Mouse (Mus musculus): ENCODE data around the gene Mgat4c. TPM values are rescaled to one million over a fixed set of nuclear protein-coding genes. Genes with fewer than 3 reads are reported as not detected.

Mgat4c gene
- polyA plus RNA-seq, 1 experiment from 2014 or later = 0.16 TPM

- H3K27me3 ChIP-seq (ENCODE audit: control insufficient read depth, insufficient read depth, low read length) = no peaks in the 10 kb centered on the region
- whole genome bisulfite sequencing = 90% methylated on average over 3 of the region's 3 CpGs
- H3K27ac ChIP-seq (ENCODE audit: low read length) = no peak overlapping the region
- H3K4me2 ChIP-seq (ENCODE audit: low read depth, low read length) = no peak overlapping the region
- H3K4me1 ChIP-seq (ENCODE audit: control insufficient read depth, insufficient read depth, low read length) = no peaks in the 10 kb centered on the region
- no peak for ATAC-seq (replicated peaks; ENCODE audit: extremely low read depth, insufficient read depth, low FRiP score)
- H3K36me3 ChIP-seq (ENCODE audit: control insufficient read depth, insufficient read depth) = no peaks in the 10 kb centered on the region
- H3K9ac ChIP-seq (ENCODE audit: low read length) = no peak overlapping the region
- no peak overlapping the region for H3K4me3 ChIP-seq (ENCODE audit: low read length)
- H3K9me3 ChIP-seq (replicated peaks; ENCODE audit: control insufficient read depth, low read length) = no peaks in the 10 kb centered on the region
Observed at GRCm38 (mm10) chr10:102056218-102056617, 374.9 kb downstream of the Mgat4c start.

- Histone ChIP-seq H3K9ac (ENCODE audit: low read length) (no peak overlapping the region), H3K27ac (ENCODE audit: low read length) (no peak overlapping the region)
Observed at GRCm38 (mm10) chr10:102056975-102057565, 375.8 kb downstream of the Mgat4c start.

GRCm38 (mm10) chr10:102074541-102075398, 393.5 kb downstream of the Mgat4c start:
- Histone ChIP-seq H3K36me3 (ENCODE audit: control insufficient read depth, insufficient read depth) (no peaks in the 10 kb centered on the region), H3K27me3 (ENCODE audit: control insufficient read depth, insufficient read depth, low read length) (no peaks in the 10 kb centered on the region), H3K4me2 (ENCODE audit: low read depth, low read length) (no peak overlapping the region), H3K27ac (ENCODE audit: low read length) (no peak overlapping the region), H3K4me1 (ENCODE audit: control insufficient read depth, insufficient read depth, low read length) (no peaks in the 10 kb centered on the region), H3K4me3 (ENCODE audit: low read length) (no peak overlapping the region), H3K9ac (ENCODE audit: low read length) (no peak overlapping the region), H3K9me3 (replicated peaks; ENCODE audit: control insufficient read depth, low read length) (no peaks in the 10 kb centered on the region)
- ATAC-seq (replicated peaks; ENCODE audit: extremely low read depth, insufficient read depth, low FRiP score) = no peak

More at GRCm38 (mm10) chr10:102056975-102057565, 375.8 kb downstream of the Mgat4c start:
- Histone ChIP-seq H3K27me3 (ENCODE audit: control insufficient read depth, insufficient read depth, low read length) (no peaks in the 10 kb centered on the region), H3K4me2 (ENCODE audit: low read depth, low read length) (no peak overlapping the region), H3K36me3 (ENCODE audit: control insufficient read depth, insufficient read depth) (no peaks in the 10 kb centered on the region), H3K9me3 (replicated peaks; ENCODE audit: control insufficient read depth, low read length) (no peaks in the 10 kb centered on the region), H3K4me1 (ENCODE audit: control insufficient read depth, insufficient read depth, low read length) (no peaks in the 10 kb centered on the region), H3K4me3 (ENCODE audit: low read length) (no peak overlapping the region)
- no peak for ATAC-seq (replicated peaks; ENCODE audit: extremely low read depth, insufficient read depth, low FRiP score)
- WGBS = 46% methylated on average over 2 of the region's 2 CpGs

- no peak overlapping the region for H3K9ac ChIP-seq (ENCODE audit: low read length)
- no peak for ATAC-seq (replicated peaks; ENCODE audit: extremely low read depth, insufficient read depth, low FRiP score)
- no peaks in the 10 kb centered on the region for H3K4me1 ChIP-seq (ENCODE audit: control insufficient read depth, insufficient read depth, low read length)
- no peaks in the 10 kb centered on the region for H3K27me3 ChIP-seq (ENCODE audit: control insufficient read depth, insufficient read depth, low read length)
- no peak overlapping the region for H3K4me3 ChIP-seq (ENCODE audit: low read length)
- no peak overlapping the region for H3K4me2 ChIP-seq (ENCODE audit: low read depth, low read length)
- no peaks in the 10 kb centered on the region for H3K36me3 ChIP-seq (ENCODE audit: control insufficient read depth, insufficient read depth)
- WGBS = 56% methylated on average over 1 of the region's 1 CpGs
- no peak overlapping the region for H3K27ac ChIP-seq (ENCODE audit: low read length)
- H3K9me3 ChIP-seq (replicated peaks; ENCODE audit: control insufficient read depth, low read length) = no peaks in the 10 kb centered on the region
Observed at GRCm38 (mm10) chr10:102123153-102123552, 441.9 kb downstream of the Mgat4c start.

GRCm38 (mm10) chr10:102127340-102127739, 446.1 kb downstream of the Mgat4c start:
- no peak overlapping the region for H3K4me3 ChIP-seq (ENCODE audit: low read length)
- no peak for ATAC-seq (replicated peaks; ENCODE audit: extremely low read depth, insufficient read depth, low FRiP score)

GRCm38 (mm10) chr10:102154865-102155264, 473.6 kb downstream of the Mgat4c start:
- Histone ChIP-seq H3K4me2 (ENCODE audit: low read depth, low read length) (no peak overlapping the region), H3K9ac (ENCODE audit: low read length) (no peak overlapping the region), H3K9me3 (replicated peaks; ENCODE audit: control insufficient read depth, low read length) (no peaks in the 10 kb centered on the region), H3K4me3 (ENCODE audit: low read length) (no peak overlapping the region), H3K27ac (ENCODE audit: low read length) (no peak overlapping the region), H3K4me1 (ENCODE audit: control insufficient read depth, insufficient read depth, low read length) (no peaks in the 10 kb centered on the region), H3K36me3 (ENCODE audit: control insufficient read depth, insufficient read depth) (no peaks in the 10 kb centered on the region), H3K27me3 (ENCODE audit: control insufficient read depth, insufficient read depth, low read length) (no peaks in the 10 kb centered on the region)
- 71% methylated on average over 5 of the region's 5 CpGs for WGBS
- ATAC-seq (replicated peaks; ENCODE audit: extremely low read depth, insufficient read depth, low FRiP score) = no peak

More at GRCm38 (mm10) chr10:102127340-102127739, 446.1 kb downstream of the Mgat4c start:
- Histone ChIP-seq H3K27me3 (ENCODE audit: control insufficient read depth, insufficient read depth, low read length) (no peaks in the 10 kb centered on the region), H3K27ac (ENCODE audit: low read length) (no peak overlapping the region), H3K4me1 (ENCODE audit: control insufficient read depth, insufficient read depth, low read length) (no peaks in the 10 kb centered on the region), H3K9me3 (replicated peaks; ENCODE audit: control insufficient read depth, low read length) (no peaks in the 10 kb centered on the region), H3K4me2 (ENCODE audit: low read depth, low read length) (no peak overlapping the region), H3K9ac (ENCODE audit: low read length) (no peak overlapping the region), H3K36me3 (ENCODE audit: control insufficient read depth, insufficient read depth) (no peaks in the 10 kb centered on the region)
- WGBS = 65% methylated on average over 4 of the region's 4 CpGs

GRCm38 (mm10) chr10:102155853-102156252, 474.6 kb downstream of the Mgat4c start:
- H3K4me1 ChIP-seq (ENCODE audit: control insufficient read depth, insufficient read depth, low read length) = no peaks in the 10 kb centered on the region
- no peak for ATAC-seq (replicated peaks; ENCODE audit: extremely low read depth, insufficient read depth, low FRiP score)
- H3K4me3 ChIP-seq (ENCODE audit: low read length) = no peak overlapping the region

GRCm38 (mm10) chr10:102158809-102159208, 477.5 kb downstream of the Mgat4c start:
- H3K9ac ChIP-seq (ENCODE audit: low read length) = no peak overlapping the region
- no peak overlapping the region for H3K27ac ChIP-seq (ENCODE audit: low read length)
- WGBS = 36% methylated on average over 12 of the region's 12 CpGs
- H3K4me1 ChIP-seq (ENCODE audit: control insufficient read depth, insufficient read depth, low read length) = no peaks in the 10 kb centered on the region
- H3K4me3 ChIP-seq (ENCODE audit: low read length) = no peak overlapping the region
- H3K9me3 ChIP-seq (replicated peaks; ENCODE audit: control insufficient read depth, low read length) = no peaks in the 10 kb centered on the region
- H3K36me3 ChIP-seq (ENCODE audit: control insufficient read depth, insufficient read depth) = no peaks in the 10 kb centered on the region
- no peaks in the 10 kb centered on the region for H3K27me3 ChIP-seq (ENCODE audit: control insufficient read depth, insufficient read depth, low read length)
- no peak for ATAC-seq (replicated peaks; ENCODE audit: extremely low read depth, insufficient read depth, low FRiP score)
- H3K4me2 ChIP-seq (ENCODE audit: low read depth, low read length) = no peak overlapping the region

More at GRCm38 (mm10) chr10:102155853-102156252, 474.6 kb downstream of the Mgat4c start:
- no peak overlapping the region for H3K27ac ChIP-seq (ENCODE audit: low read length)
- no peak overlapping the region for H3K9ac ChIP-seq (ENCODE audit: low read length)
- no peak overlapping the region for H3K4me2 ChIP-seq (ENCODE audit: low read depth, low read length)
- no peaks in the 10 kb centered on the region for H3K27me3 ChIP-seq (ENCODE audit: control insufficient read depth, insufficient read depth, low read length)
- WGBS = 38% methylated on average over 1 of the region's 1 CpGs
- no peaks in the 10 kb centered on the region for H3K36me3 ChIP-seq (ENCODE audit: control insufficient read depth, insufficient read depth)
- no peaks in the 10 kb centered on the region for H3K9me3 ChIP-seq (replicated peaks; ENCODE audit: control insufficient read depth, low read length)

- WGBS = 60% methylated on average over 3 of the region's 3 CpGs
- H3K36me3 ChIP-seq (ENCODE audit: control insufficient read depth, insufficient read depth) = no peaks in the 10 kb centered on the region
- no peak overlapping the region for H3K9ac ChIP-seq (ENCODE audit: low read length)
- H3K4me1 ChIP-seq (ENCODE audit: control insufficient read depth, insufficient read depth, low read length) = no peaks in the 10 kb centered on the region
- no peak for ATAC-seq (replicated peaks; ENCODE audit: extremely low read depth, insufficient read depth, low FRiP score)
- no peak overlapping the region for H3K4me3 ChIP-seq (ENCODE audit: low read length)
- H3K27ac ChIP-seq (ENCODE audit: low read length) = no peak overlapping the region
- no peak overlapping the region for H3K4me2 ChIP-seq (ENCODE audit: low read depth, low read length)
- no peaks in the 10 kb centered on the region for H3K27me3 ChIP-seq (ENCODE audit: control insufficient read depth, insufficient read depth, low read length)
- no peaks in the 10 kb centered on the region for H3K9me3 ChIP-seq (replicated peaks; ENCODE audit: control insufficient read depth, low read length)
Observed at GRCm38 (mm10) chr10:102184726-102185125, 503.4 kb downstream of the Mgat4c start.
